Mouse (Mus musculus): ENCODE results near the gene Carmil3. TPM values are rescaled to one million over a fixed set of nuclear protein-coding genes. Genes with fewer than 3 reads are reported as not detected.

The Carmil3 gene
- polyA plus RNA-seq, 1 experiment from 2014 or later: 2.9 TPM

DNA sequence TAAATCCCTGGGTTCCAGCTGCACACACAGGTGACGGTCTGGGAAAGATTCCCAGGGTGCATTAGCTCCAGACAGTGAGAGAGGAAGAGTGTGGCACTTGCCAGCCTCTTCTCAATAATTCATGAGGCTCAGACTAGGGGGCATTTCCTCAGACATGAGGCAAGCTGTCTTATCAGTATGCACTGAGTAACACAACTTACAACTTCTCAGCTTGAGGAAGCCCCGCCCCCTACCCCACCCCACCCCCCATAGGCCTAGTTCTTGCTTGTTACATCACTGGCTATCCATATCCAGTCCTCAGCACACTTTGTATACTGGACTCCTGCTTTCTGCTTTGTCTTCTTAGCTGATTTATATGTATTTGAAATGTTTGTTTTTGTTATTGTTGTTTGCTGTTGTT, 14.8 kb upstream of the Carmil3 start:
- Histone ChIP-seq H3K27me3 (ENCODE audit: low read depth, poor library complexity, severe bottlenecking) (no peaks in the 10 kb centered on the region), H3K27ac (no peak overlapping the region), H3K4me1 (peaks cover 19% of the 10 kb centered on the region), H3K9me3 (replicated peaks) (no peaks in the 10 kb centered on the region), H3K4me3 (no peak overlapping the region), H3K36me3 (peaks cover 5% of the 10 kb centered on the region)
- DNase-seq (ENCODE audit: low spot score): no peak
- WGBS: 66% methylated on average over 2 of the region's 2 CpGs

DNA sequence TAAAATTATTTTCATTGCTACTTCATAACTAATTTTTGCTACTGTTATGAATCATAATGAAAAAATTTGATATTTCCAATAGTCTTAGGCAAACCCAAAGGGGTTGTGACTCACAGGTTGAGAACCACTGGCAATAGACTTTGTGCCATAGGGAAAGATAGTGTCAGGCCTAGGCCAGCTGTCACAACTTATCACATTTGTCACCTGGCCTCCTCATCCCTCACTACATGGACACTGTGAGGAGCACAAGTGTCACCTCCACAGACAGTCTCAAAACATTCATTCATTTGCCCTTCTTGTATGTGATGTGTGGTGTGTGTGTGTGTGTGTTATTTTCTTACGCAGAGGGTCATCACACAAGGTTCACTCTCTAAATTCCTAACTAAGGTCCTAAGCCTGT, 13.0 kb upstream of the Carmil3 start:
- H3K27me3 ChIP-seq (ENCODE audit: low read depth, poor library complexity, severe bottlenecking): no peaks in the 10 kb centered on the region
- WGBS: 96% methylated on average over 1 of the region's 1 CpGs
- peaks cover 15% of the 10 kb centered on the region for H3K4me1 ChIP-seq
- no peak overlapping the region for H3K4me3 ChIP-seq
- no peaks in the 10 kb centered on the region for H3K9me3 ChIP-seq (replicated peaks)
- no peak for DNase-seq (ENCODE audit: low spot score)
- no peak overlapping the region for H3K27ac ChIP-seq
- peaks cover 17% of the 10 kb centered on the region for H3K36me3 ChIP-seq

GRCm38 (mm10) chr14:55477829-55478228, 12.6 kb upstream of the Carmil3 start:
- DNase-seq (ENCODE audit: low spot score): no peak
- Histone ChIP-seq H3K4me3 (no peak overlapping the region; the same call in 1 of the 2 replicates), H3K36me3 (peaks cover 17% of the 10 kb centered on the region)

GRCm38 (mm10) chr14:55478651-55479599, 11.5 kb upstream of the Carmil3 start, which contains the start of gene Dhrs4:
Dhrs4 (plus strand) TSS chr14:55478758.
- H3K4me3 ChIP-seq: peak within 1 kb of the TSS; percentile 71
- no peaks in the 10 kb centered on the region for H3K27me3 ChIP-seq (ENCODE audit: low read depth, poor library complexity, severe bottlenecking)
- H3K36me3 ChIP-seq: peaks cover 17% of the 10 kb centered on the region
- H3K4me1 ChIP-seq: peaks cover 15% of the 10 kb centered on the region
- no peaks in the 10 kb centered on the region for H3K9me3 ChIP-seq (replicated peaks)
- 1% methylated on average over 38 of the region's 38 CpGs for WGBS
- H3K27ac ChIP-seq: peak within 1 kb of the TSS; percentile 94
- peak; percentile 86 for DNase-seq (ENCODE audit: low spot score)

More at GRCm38 (mm10) chr14:55477829-55478228, 12.6 kb upstream of the Carmil3 start:
- peaks cover 15% of the 10 kb centered on the region for H3K4me1 ChIP-seq
- no peak overlapping the region for H3K27ac ChIP-seq
- H3K9me3 ChIP-seq (replicated peaks): no peaks in the 10 kb centered on the region
- no peaks in the 10 kb centered on the region for H3K27me3 ChIP-seq (ENCODE audit: low read depth, poor library complexity, severe bottlenecking)
- 89% methylated on average over 5 of the region's 5 CpGs for WGBS

DNA sequence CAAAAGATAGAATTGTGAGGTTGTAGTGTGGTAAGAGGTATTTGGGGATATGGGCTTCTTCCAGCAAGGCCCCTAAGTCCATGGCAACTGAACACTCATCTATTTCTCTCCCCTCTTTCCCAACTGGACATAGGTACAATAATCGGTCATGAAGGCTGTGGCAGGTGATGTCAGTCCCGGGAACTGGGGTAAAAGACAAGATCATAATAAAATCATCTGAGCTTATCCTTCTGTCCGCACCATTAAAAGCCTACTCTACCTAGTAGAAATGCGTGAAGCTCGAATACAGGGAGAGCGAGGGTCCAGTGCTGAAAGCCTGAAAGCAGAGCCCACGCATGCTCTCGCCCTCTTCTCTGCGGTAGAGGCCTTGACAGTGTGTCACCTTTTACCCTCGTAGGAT, 10.8 kb upstream of the Carmil3 start:
- no peak for DNase-seq (ENCODE audit: low spot score)
- Histone ChIP-seq H3K4me1 (peaks cover 15% of the 10 kb centered on the region), H3K27me3 (ENCODE audit: low read depth, poor library complexity, severe bottlenecking) (no peaks in the 10 kb centered on the region), H3K9me3 (replicated peaks) (no peaks in the 10 kb centered on the region), H3K27ac (no peak overlapping the region), H3K4me3 (peak overlapping the region; percentile 71; the same call in 1 of the 2 replicates), H3K36me3 (peaks cover 17% of the 10 kb centered on the region)
- 91% methylated on average over 10 of the region's 10 CpGs for WGBS

GRCm38 (mm10) chr14:55484430-55485085, 5.9 kb upstream of the Carmil3 start:
- H3K36me3 ChIP-seq: peaks cover 46% of the 10 kb centered on the region
- WGBS: 79% methylated on average over 5 of the region's 5 CpGs
- no peak for DNase-seq (ENCODE audit: low spot score)
- H3K27me3 ChIP-seq (ENCODE audit: low read depth, poor library complexity, severe bottlenecking): no peaks in the 10 kb centered on the region
- H3K4me1 ChIP-seq: 0 out of 2 replicates have a peak, but pooled peaks cover 5% of the 10 kb centered on the region
- no peaks in the 10 kb centered on the region for H3K9me3 ChIP-seq (replicated peaks)
- no peak overlapping the region for H3K27ac ChIP-seq
- H3K4me3 ChIP-seq: no peak overlapping the region

DNA sequence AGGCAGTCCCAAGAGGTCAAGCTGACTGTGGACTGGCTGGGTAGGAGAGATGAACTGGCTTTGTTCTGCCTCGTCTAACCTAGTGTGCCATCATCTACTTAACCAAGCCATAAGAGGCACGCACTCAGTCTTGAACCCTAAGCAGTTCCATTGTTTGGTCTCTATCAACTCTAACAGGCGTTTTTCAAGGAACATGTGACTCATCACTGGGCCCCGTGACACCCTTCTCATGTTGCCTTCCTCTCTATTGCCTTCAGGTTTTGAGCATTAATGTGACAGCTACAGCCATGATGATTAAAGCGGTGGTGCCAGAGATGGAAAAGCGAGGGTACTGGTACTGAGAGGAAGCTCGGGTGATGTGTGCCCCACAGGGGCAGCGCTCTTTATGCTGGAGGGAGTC, 3.6 kb upstream of the Carmil3 start:
- WGBS: 89% methylated on average over 8 of the region's 8 CpGs

DNA sequence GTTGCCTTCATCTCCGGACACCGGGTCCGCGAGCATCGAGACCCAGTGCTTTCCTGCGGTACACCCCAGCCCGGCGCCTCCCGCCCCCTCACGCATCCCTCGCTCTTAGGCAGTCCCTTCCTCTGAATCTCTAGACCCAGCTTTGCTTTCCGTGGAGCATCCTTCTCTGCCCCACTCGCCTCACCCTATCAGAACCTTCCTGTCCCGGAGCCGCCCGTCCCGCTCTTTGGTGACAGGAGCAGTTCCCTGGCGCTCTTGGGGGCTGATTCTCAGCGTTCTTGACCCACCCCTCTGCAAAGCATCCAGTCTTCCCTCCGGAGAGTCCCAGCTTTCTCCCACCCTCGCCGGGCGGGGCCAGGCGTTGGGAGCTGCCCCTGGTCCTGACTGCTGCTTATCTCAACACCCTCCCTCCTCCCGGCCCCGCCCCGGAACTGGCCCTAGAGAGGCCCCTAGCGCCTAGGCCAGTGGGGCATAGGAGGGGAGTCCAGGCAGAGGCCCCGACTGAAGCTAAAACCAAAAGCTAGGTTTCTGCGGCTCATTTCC, 911 bp downstream of the Carmil3 start:
- Histone ChIP-seq H3K9me3 (replicated peaks) (no peaks in the 10 kb centered on the region), H3K36me3 (peaks cover 24% of the 10 kb centered on the region), H3K27ac (peak overlapping the region; percentile 88), H3K4me3 (peak overlapping the region; percentile 83), H3K4me1 (peaks cover 26% of the 10 kb centered on the region), H3K27me3 (ENCODE audit: low read depth, poor library complexity, severe bottlenecking) (no peaks in the 10 kb centered on the region)
- DNase-seq (ENCODE audit: low spot score): peak; percentile 86
- under 1% methylated on average over 30 of the region's 30 CpGs for WGBS

More for the DNA sequence above, 3.6 kb upstream of the Carmil3 start:
- H3K4me3 ChIP-seq: no peak overlapping the region
- H3K27me3 ChIP-seq (ENCODE audit: low read depth, poor library complexity, severe bottlenecking): no peaks in the 10 kb centered on the region
- no peak overlapping the region for H3K27ac ChIP-seq
- H3K4me1 ChIP-seq: peaks cover 17% of the 10 kb centered on the region
- H3K9me3 ChIP-seq (replicated peaks): no peaks in the 10 kb centered on the region
- peaks cover 30% of the 10 kb centered on the region for H3K36me3 ChIP-seq
- DNase-seq (ENCODE audit: low spot score): no peak

- whole genome bisulfite sequencing: 41% methylated on average over 3 of the region's 3 CpGs
- H3K27me3 ChIP-seq (ENCODE audit: low read depth, poor library complexity, severe bottlenecking): no peaks in the 10 kb centered on the region
- peak overlapping the region; percentile 83 for H3K4me3 ChIP-seq
- H3K36me3 ChIP-seq: peaks cover 18% of the 10 kb centered on the region
- H3K9me3 ChIP-seq (replicated peaks): no peaks in the 10 kb centered on the region
- no peak for DNase-seq (ENCODE audit: low spot score)
- peaks cover 34% of the 10 kb centered on the region for H3K4me1 ChIP-seq
- H3K27ac ChIP-seq: no peak overlapping the region
These were observed 1.7 kb downstream of the Carmil3 start for GRCm38 (mm10) chr14:55492103-55492502.

GRCm38 (mm10) chr14:55495509-55496240, 5.2 kb downstream of the Carmil3 start:
- WGBS: 76% methylated on average over 20 of the region's 20 CpGs
- Histone ChIP-seq H3K4me1 (peaks cover 32% of the 10 kb centered on the region), H3K36me3 (0 out of 2 replicates have a peak, but pooled peaks cover 6% of the 10 kb centered on the region), H3K27me3 (ENCODE audit: low read depth, poor library complexity, severe bottlenecking) (no peaks in the 10 kb centered on the region), H3K27ac (no peak overlapping the region), H3K9me3 (replicated peaks) (no peaks in the 10 kb centered on the region), H3K4me3 (no peak overlapping the region)
- DNase-seq (ENCODE audit: low spot score): no peak

DNA sequence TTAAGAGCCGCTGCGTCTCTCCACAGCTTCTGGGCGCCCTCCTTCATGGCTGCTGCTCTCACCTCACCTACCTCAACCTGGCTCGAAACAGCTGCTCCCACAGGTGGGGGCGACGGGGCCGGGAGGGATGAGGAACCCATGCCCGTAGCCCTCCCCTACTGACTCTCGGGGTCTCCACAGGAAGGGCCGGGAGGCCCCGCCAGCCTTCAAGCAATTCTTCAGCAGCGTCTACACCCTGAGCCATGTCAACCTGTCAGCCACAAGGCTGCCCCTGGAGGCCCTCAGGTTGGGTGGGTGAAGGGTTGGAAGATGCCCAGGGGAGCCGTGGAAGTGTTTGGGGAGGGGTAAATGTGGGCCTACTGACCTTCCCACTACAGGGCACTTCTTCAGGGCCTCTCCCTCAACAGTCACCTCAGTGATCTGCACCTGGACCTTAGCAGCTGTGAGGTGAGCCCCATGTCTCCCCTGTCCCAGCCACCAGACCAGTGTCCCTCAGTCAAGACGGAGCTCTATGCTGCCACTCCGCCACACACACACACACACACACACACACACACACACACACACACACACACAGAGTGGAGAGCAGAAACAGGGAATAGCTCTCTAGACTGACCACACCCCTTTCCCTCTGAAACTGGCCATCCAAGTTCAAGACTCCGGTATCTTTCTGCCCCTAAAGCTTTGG, 6.5 kb downstream of the Carmil3 start:
- no peaks in the 10 kb centered on the region for H3K9me3 ChIP-seq (replicated peaks)
- H3K4me1 ChIP-seq: peaks cover 20% of the 10 kb centered on the region
- 71% methylated on average over 16 of the region's 16 CpGs for WGBS
- no peaks in the 10 kb centered on the region for H3K27me3 ChIP-seq (ENCODE audit: low read depth, poor library complexity, severe bottlenecking)
- DNase-seq (ENCODE audit: low spot score): no peak
- H3K27ac ChIP-seq: no peak overlapping the region
- H3K4me3 ChIP-seq: no peak overlapping the region
- H3K36me3 ChIP-seq: 0 out of 2 replicates have a peak, but pooled peaks cover 10% of the 10 kb centered on the region

DNA sequence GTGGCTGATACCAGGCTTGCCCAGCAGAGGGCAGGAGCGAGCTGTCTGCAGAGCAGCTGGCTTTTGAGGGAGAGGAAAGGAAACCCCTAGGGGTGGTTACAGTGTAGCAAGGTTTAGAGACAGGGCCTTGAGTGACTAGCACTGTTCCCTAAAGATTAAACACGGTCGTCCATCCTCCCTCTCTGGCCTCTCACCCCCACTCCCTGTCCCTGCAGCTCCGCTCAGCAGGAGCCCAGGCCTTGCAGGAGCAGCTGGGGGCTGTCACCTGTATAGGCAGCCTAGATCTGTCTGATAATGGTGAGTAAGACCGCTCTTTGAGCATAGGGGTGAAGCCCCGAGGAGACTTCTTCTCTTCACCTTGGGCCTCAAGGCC, 7.0 kb downstream of the Carmil3 start:
- H3K36me3 ChIP-seq: 0 out of 2 replicates have a peak, but pooled peaks cover 10% of the 10 kb centered on the region
- H3K4me3 ChIP-seq: no peak overlapping the region
- DNase-seq (ENCODE audit: low spot score): peak; percentile 92
- H3K4me1 ChIP-seq: peaks cover 15% of the 10 kb centered on the region; the same call in 1 of the 2 replicates
- H3K9me3 ChIP-seq (replicated peaks): no peaks in the 10 kb centered on the region
- 36% methylated on average over 6 of the region's 6 CpGs for WGBS
- H3K27ac ChIP-seq: peak overlapping the region; percentile 50; the same call in 1 of the 2 replicates
- no peaks in the 10 kb centered on the region for H3K27me3 ChIP-seq (ENCODE audit: low read depth, poor library complexity, severe bottlenecking)

All from limb, embryonic 10.5 days (tissue).